Mouse (Mus musculus): ENCODE measurements around the gene Frmd8. TPM values are rescaled to one million over a fixed set of nuclear protein-coding genes. Genes with fewer than 3 reads are reported as not detected.

The Frmd8 gene
- polyA plus RNA-seq, 1 experiment from 2014 or later = 20.6 TPM

DNA sequence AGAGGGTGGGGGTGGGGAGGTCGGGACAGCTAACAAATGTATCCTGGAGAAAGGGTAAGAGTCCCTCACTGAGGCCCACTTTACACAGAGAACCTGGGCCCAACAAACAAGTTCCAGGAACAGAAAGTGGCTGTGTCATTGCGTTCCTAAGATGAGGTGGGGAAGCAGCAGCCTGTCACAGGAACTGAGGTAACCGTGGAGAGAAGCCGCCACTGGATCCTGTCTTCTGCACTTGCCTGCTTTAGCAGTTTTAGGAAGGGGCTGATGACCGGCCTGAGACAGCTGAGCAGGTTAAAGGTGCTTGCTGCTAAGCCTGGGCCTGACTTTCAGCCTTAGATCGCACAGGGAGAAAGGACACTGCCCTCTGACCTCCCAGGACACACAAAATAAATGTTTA, 68.3 kb downstream of the Frmd8 start:
- H3K27me3 ChIP-seq (replicated peaks; ENCODE audit: control insufficient read depth, insufficient read depth, low read length) = no peaks in the 10 kb centered on the region
- H3K4me1 ChIP-seq (ENCODE audit: control insufficient read depth, insufficient read depth, low read length) = peaks cover 53% of the 10 kb centered on the region
- H3K36me3 ChIP-seq (ENCODE audit: control insufficient read depth, insufficient read depth, low read length) = no peaks in the 10 kb centered on the region
- H3K4me2 ChIP-seq (ENCODE audit: low read depth, low read length) = peak overlapping the region; percentile 5; the same call in 1 of the 2 replicates
- no peak overlapping the region for H3K4me3 ChIP-seq (ENCODE audit: low read depth, low read length)
- H3K27ac ChIP-seq (replicated peaks; ENCODE audit: low read depth, low read length) = peak overlapping the region; percentile 87
- ATAC-seq (ENCODE audit: low read depth) (no peak), DNase-seq (ENCODE audit: low spot score) (no peak)
- 36% methylated on average over 6 of the region's 6 CpGs for WGBS
- 0 out of 2 replicates have a peak overlapping the region, but pooled peaks have one; percentile 46 for H3K9ac ChIP-seq (ENCODE audit: low read depth, low read length)
- no peaks in the 10 kb centered on the region for H3K9me3 ChIP-seq (ENCODE audit: control insufficient read depth, low read length)

DNA sequence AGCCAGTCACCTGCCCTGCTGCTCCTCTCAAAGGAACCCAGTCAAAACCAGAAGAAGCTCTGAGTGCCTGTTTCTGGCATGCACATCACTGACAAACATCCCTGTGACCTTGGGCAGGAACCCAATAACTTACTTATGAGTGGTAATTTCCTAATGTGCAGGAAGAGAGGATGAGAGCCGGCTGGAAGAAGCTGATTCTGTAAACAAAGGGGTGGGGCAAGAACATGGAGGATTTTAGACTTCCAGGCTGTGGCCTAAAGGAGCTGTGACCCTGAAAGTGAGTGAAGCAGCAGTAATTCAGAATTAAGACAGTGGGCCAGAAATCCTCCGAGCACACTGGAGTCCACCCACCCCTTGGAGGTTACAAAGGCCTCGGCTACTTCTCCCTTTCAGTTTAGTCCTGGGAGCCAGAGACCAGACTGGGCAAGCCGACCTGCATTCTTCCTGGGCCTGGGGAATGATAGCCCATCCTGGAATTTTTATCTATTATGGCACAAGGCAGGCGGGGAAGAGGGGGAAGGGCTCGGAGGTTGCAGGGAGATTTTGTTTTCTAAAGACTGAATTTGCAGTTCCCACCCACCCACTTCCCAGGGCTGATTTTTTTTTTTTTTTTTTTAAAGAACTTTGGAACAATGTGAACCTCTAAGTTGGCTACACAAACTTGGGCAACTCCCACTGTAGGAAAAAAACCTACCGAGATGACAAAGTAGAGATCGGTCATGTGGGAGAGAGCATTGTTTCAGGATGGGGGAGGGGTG, 68.8 kb downstream of the Frmd8 start:
- Histone ChIP-seq H3K27ac (replicated peaks; ENCODE audit: low read depth, low read length) (peak overlapping the region; percentile 87), H3K36me3 (ENCODE audit: control insufficient read depth, insufficient read depth, low read length) (no peaks in the 10 kb centered on the region), H3K9me3 (ENCODE audit: control insufficient read depth, low read length) (no peaks in the 10 kb centered on the region), H3K4me2 (ENCODE audit: low read depth, low read length) (peak overlapping the region; percentile 24), H3K9ac (ENCODE audit: low read depth, low read length) (peak overlapping the region; percentile 46), H3K4me3 (ENCODE audit: low read depth, low read length) (no peak overlapping the region), H3K27me3 (replicated peaks; ENCODE audit: control insufficient read depth, insufficient read depth, low read length) (no peaks in the 10 kb centered on the region), H3K4me1 (ENCODE audit: control insufficient read depth, insufficient read depth, low read length) (peaks cover 47% of the 10 kb centered on the region)
- ATAC-seq (ENCODE audit: low read depth) (no peak), DNase-seq (ENCODE audit: low spot score) (no peak)
- WGBS = 10% methylated on average over 8 of the region's 8 CpGs

DNA sequence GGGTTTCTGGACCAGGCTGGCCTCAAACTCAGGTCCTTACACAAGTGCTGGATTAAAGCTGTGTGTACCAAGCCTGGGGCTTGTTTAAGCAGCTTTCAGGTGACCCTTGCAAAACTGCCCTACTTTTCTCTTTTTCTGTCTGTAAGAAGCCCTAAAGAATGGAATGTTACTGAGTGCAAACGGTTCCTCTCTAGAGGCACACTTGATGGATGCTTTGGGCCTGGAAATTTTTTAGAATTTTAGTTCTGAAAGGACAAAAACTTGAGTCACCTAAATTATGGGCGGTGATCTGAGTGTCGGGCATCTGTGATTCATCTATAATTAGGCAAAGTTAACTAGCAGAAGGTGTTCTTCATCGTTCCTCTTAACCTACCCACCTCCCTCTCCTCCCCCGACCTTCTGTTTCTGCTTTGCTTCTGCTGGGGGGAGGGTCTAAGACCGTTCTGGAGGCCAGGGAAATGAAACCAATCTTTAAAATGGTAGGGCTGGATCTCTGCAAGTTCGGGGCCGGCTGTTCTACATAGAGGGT, 70.6 kb downstream of the Frmd8 start:
- Histone ChIP-seq H3K4me1 (ENCODE audit: control insufficient read depth, insufficient read depth, low read length) (peaks cover 29% of the 10 kb centered on the region), H3K9me3 (ENCODE audit: control insufficient read depth, low read length) (no peaks in the 10 kb centered on the region), H3K27me3 (replicated peaks; ENCODE audit: control insufficient read depth, insufficient read depth, low read length) (no peaks in the 10 kb centered on the region), H3K4me2 (ENCODE audit: low read depth, low read length) (peak overlapping the region; percentile 84), H3K36me3 (ENCODE audit: control insufficient read depth, insufficient read depth, low read length) (peaks cover 16% of the 10 kb centered on the region; the same call in 1 of the 2 replicates), H3K4me3 (ENCODE audit: low read depth, low read length) (no peak overlapping the region), H3K27ac (replicated peaks; ENCODE audit: low read depth, low read length) (peak overlapping the region; percentile 100), H3K9ac (ENCODE audit: low read depth, low read length) (peak overlapping the region; percentile 73)
- 13% methylated on average over 8 of the region's 8 CpGs for WGBS
- DNase-seq (ENCODE audit: low spot score) (no peak), ATAC-seq (ENCODE audit: low read depth) (no peak)

DNA sequence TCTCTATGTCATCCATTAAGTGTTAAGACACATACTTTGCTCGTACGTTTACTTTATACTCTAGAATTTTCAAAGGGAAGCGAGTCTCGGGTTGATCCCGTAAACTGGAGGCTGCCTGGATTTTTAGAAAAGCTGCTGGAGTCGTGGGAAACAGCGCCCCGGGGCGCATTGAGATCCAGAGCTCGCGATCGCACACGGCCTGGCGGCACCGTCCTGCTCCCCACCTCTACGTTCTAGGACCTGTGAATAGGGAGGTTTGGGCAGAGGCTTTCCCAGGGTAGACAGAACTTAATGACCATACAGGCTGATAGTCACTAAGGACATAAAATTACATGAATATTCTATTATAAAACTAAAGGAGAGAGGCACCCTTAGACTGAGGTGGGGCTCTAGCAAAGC, 71.2 kb downstream of the Frmd8 start:
- peak overlapping the region; percentile 90 for H3K4me3 ChIP-seq (ENCODE audit: low read depth, low read length)
- peak overlapping the region; percentile 73 for H3K9ac ChIP-seq (ENCODE audit: low read depth, low read length)
- WGBS = under 1% methylated on average over 16 of the region's 16 CpGs
- H3K9me3 ChIP-seq (ENCODE audit: control insufficient read depth, low read length) = no peaks in the 10 kb centered on the region
- H3K36me3 ChIP-seq (ENCODE audit: control insufficient read depth, insufficient read depth, low read length) = peaks cover 20% of the 10 kb centered on the region
- no peak for ATAC-seq (ENCODE audit: low read depth)
- DNase-seq (ENCODE audit: low spot score) = peak; percentile 71
- H3K27me3 ChIP-seq (replicated peaks; ENCODE audit: control insufficient read depth, insufficient read depth, low read length) = no peaks in the 10 kb centered on the region
- peaks cover 27% of the 10 kb centered on the region for H3K4me1 ChIP-seq (ENCODE audit: control insufficient read depth, insufficient read depth, low read length)
- H3K27ac ChIP-seq (replicated peaks; ENCODE audit: low read depth, low read length) = peak overlapping the region; percentile 100
- H3K4me2 ChIP-seq (ENCODE audit: low read depth, low read length) = peak overlapping the region; percentile 84

DNA sequence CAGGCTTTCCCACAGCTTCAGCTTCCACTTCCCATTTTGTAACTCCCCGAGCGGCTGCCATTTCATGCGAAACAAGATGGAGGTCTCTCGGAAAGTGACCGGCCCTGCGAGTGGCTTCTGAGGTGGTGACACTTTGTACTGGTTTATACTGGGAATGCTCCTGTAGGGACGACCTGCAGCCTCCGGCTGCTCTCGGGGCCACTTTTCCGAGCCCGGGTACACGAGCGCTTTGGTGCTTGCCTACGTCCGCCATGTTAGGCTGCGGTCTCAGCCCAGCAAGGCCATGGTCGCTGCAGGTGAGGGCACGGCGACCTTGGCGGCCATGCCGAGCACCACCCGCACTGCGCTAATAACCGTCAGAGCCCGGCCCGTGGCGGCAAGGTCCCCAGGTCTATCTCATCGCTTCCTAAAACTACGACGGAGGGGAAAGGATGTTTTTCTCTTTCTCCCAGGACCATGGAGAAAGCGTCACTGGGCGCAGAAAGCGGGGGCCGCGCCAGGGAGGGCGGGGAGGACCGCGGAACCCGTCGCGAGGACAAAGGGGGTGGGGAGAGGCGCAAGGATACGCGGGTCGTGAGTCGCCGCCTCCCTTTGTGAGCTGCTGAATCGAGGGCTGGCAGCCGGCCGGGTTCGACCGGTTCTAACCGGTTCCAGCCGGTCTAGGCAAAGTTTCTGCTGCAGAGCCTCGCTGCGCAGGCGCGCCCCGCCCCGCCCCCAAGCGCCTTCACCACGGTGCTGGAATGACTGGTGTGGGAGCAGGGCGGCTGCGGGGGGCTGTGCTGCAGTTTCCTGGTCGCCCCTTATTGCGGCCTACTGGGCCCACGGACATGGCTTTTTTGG, 71.8 kb downstream of the Frmd8 start:
- Histone ChIP-seq H3K27ac (replicated peaks; ENCODE audit: low read depth, low read length) (peak overlapping the region; percentile 100), H3K4me1 (ENCODE audit: control insufficient read depth, insufficient read depth, low read length) (peaks cover 27% of the 10 kb centered on the region), H3K4me3 (ENCODE audit: low read depth, low read length) (peak overlapping the region; percentile 90), H3K27me3 (replicated peaks; ENCODE audit: control insufficient read depth, insufficient read depth, low read length) (no peaks in the 10 kb centered on the region), H3K9ac (ENCODE audit: low read depth, low read length) (peak overlapping the region; percentile 99), H3K9me3 (ENCODE audit: control insufficient read depth, low read length) (no peaks in the 10 kb centered on the region), H3K36me3 (ENCODE audit: control insufficient read depth, insufficient read depth, low read length) (peaks cover 26% of the 10 kb centered on the region), H3K4me2 (ENCODE audit: low read depth, low read length) (peak overlapping the region; percentile 84)
- peak; percentile 99 for DNase-seq (ENCODE audit: low spot score)
- ATAC-seq (ENCODE audit: low read depth) = peak; percentile 95
- WGBS = under 1% methylated on average over 38 of the region's 67 CpGs

DNA sequence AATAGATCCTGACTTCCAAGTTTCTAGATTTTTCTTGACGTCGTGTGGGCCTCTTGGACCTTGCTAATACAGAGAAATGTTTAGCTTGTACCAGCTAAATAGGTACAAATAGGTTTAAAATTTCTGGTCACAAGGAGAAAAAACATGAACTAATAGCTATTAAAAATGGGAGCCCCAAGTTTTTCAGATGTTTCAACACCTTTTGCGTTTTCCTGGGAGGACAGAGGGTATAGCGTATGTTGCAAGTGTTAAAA, 72.4 kb downstream of the Frmd8 start:
- Histone ChIP-seq H3K27ac (replicated peaks; ENCODE audit: low read depth, low read length) (peak overlapping the region; percentile 100), H3K36me3 (ENCODE audit: control insufficient read depth, insufficient read depth, low read length) (peaks cover 30% of the 10 kb centered on the region), H3K27me3 (replicated peaks; ENCODE audit: control insufficient read depth, insufficient read depth, low read length) (no peaks in the 10 kb centered on the region), H3K4me1 (ENCODE audit: control insufficient read depth, insufficient read depth, low read length) (peaks cover 27% of the 10 kb centered on the region), H3K4me2 (ENCODE audit: low read depth, low read length) (peak overlapping the region; percentile 84), H3K9ac (ENCODE audit: low read depth, low read length) (peak overlapping the region; percentile 99), H3K9me3 (ENCODE audit: control insufficient read depth, low read length) (no peaks in the 10 kb centered on the region), H3K4me3 (ENCODE audit: low read depth, low read length) (peak overlapping the region; percentile 90)
- ATAC-seq (ENCODE audit: low read depth) = no peak
- no peak for DNase-seq (ENCODE audit: low spot score)
- WGBS = 0% methylated on average over 4 of the region's 4 CpGs

DNA sequence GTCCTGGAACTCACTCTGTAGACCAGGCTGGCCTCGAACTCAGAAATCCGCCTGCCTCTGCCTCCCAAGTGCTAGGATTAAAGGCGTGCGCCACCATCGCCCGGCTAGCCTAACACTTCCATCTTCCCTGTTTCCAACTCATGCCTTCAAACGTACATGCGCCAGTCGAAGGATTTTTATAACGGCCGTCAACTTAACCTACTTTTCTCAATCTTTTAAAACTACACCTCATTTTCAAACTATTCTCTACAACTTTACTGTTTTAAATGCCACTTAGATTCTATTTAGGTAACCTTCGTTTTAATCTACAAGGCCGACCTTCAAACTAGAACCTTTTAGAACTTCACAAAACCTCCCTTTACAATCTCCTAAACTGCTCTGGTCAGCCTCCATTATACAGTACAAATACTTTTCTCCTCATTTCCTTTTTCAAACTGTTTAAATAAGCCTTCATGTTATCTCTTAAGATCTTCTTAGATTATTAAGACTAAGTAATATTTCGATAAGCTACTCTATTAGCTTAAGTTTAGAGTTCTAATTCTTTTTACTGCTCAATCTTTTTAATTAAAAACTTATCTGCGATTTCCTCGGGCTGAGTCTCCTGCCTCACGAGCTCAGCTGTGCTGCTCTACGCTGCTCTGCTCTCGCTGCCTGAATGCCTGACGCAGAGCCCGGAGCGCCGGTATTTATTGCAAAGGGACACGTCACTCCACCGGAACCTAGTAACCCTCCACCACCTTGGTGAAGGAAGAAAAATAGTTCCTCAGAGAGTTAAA, 72.9 kb downstream of the Frmd8 start:
- ATAC-seq (ENCODE audit: low read depth) (peak; percentile 60; the same call in 1 of the 2 replicates), DNase-seq (ENCODE audit: low spot score) (peak; percentile 96)
- Histone ChIP-seq H3K4me3 (ENCODE audit: low read depth, low read length) (peak overlapping the region; percentile 90), H3K27me3 (replicated peaks; ENCODE audit: control insufficient read depth, insufficient read depth, low read length) (no peaks in the 10 kb centered on the region), H3K4me2 (ENCODE audit: low read depth, low read length) (peak overlapping the region; percentile 84), H3K9ac (ENCODE audit: low read depth, low read length) (peak overlapping the region; percentile 99), H3K27ac (replicated peaks; ENCODE audit: low read depth, low read length) (peak overlapping the region; percentile 100), H3K9me3 (ENCODE audit: control insufficient read depth, low read length) (no peaks in the 10 kb centered on the region), H3K4me1 (ENCODE audit: control insufficient read depth, insufficient read depth, low read length) (peaks cover 27% of the 10 kb centered on the region), H3K36me3 (ENCODE audit: control insufficient read depth, insufficient read depth, low read length) (peaks cover 35% of the 10 kb centered on the region)
- under 1% methylated on average over 25 of the region's 25 CpGs for WGBS

DNA sequence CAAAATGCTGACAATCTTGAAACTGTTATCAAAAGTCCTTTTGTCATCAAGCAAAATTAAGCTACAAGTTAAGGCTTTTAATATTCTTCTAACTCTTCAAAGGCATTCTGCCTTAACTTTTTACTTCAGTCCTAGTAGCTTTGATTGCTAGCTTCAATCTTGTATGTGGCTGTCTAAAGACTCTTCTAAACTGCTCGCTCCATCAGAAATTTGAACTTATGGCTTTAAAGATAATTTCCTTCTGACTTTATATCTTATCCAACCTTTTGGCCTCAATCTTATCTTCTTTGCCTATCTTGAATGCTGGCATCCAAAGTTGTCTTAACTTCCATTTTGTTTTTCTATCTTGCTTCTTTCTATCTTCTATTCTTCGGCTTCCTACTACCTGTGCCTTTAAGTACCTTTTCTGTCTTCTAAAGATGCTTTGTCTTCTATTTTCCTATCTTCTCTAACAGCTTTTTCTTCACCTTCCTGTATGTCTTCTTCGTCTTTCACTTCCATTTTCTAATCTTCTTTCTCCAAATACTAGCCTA, 73.6 kb downstream of the Frmd8 start:
- peaks cover 42% of the 10 kb centered on the region for H3K36me3 ChIP-seq (ENCODE audit: control insufficient read depth, insufficient read depth, low read length)
- H3K27me3 ChIP-seq (replicated peaks; ENCODE audit: control insufficient read depth, insufficient read depth, low read length) = no peaks in the 10 kb centered on the region
- H3K9ac ChIP-seq (ENCODE audit: low read depth, low read length) = peak overlapping the region; percentile 99
- 1% methylated on average over 3 of the region's 3 CpGs for WGBS
- ATAC-seq (ENCODE audit: low read depth) (no peak), DNase-seq (ENCODE audit: low spot score) (no peak)
- no peaks in the 10 kb centered on the region for H3K9me3 ChIP-seq (ENCODE audit: control insufficient read depth, low read length)
- peak overlapping the region; percentile 90 for H3K4me3 ChIP-seq (ENCODE audit: low read depth, low read length)
- peak overlapping the region; percentile 100 for H3K27ac ChIP-seq (replicated peaks; ENCODE audit: low read depth, low read length)
- H3K4me1 ChIP-seq (ENCODE audit: control insufficient read depth, insufficient read depth, low read length) = peaks cover 27% of the 10 kb centered on the region
- H3K4me2 ChIP-seq (ENCODE audit: low read depth, low read length) = peak overlapping the region; percentile 84

Data from embryonic facial prominence, embryonic 14.5 days (tissue).